Comparison of ENCODE assay signal across 9 mouse cellular contexts in the genomic region with DNA sequence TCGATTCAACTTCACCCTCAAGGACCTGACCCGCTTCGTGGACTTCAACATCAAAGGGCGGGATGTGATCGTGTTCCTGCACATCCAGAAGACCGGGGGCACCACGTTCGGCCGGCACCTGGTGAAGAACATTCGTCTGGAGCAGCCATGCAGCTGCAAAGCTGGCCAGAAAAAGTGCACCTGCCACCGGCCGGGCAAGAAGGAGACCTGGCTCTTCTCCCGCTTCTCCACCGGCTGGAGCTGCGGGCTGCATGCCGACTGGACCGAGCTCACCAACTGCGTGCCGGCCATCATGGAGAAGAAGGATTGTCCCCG. TPM values are rescaled to one million over a fixed set of nuclear protein-coding genes. Genes with fewer than 3 reads are reported as not detected.
DNase-seq lines count a peak whose midpoint lies in the region; ATAC-seq lines count a peak whose summit lies in the region.
"Had no signal": no experiment of that assay in that cellular context is flagged by ENCODE, and none has a peak within 500 bp of the region (broad histone marks: within the 10 kb centered on the region; RNA-seq: fewer than 3 reads in every experiment).

No protein-coding gene starts in this region.

- peak overlapping the region; percentile 88 for H3K4me2 ChIP-seq in kidney, embryonic 16.5 days (replicated peaks; ENCODE audit: low read depth, low read length)
- H3K4me2 ChIP-seq in embryonic facial prominence, embryonic 12.5 days (replicated peaks), result peak overlapping the region; percentile 95
- H3K4me2 ChIP-seq in neural tube, embryonic 12.5 days (replicated peaks), result peak overlapping the region; percentile 99

- H3K4me1 ChIP-seq in kidney, embryonic 16.5 days (ENCODE audit: insufficient read depth, low read length), result peaks cover 8% of the 10 kb centered on the region
- peaks cover 11% of the 10 kb centered on the region for H3K4me1 ChIP-seq in embryonic facial prominence, embryonic 12.5 days
- H3K4me1 ChIP-seq in neural tube, embryonic 12.5 days, result peaks cover 15% of the 10 kb centered on the region

- DNase-seq in kidney, adult 11 months, result no peak
- peak; percentile 26 for DNase-seq in brain, adult 2 months (ENCODE audit: low read depth, low spot score)
- peak; percentile 11 to 38 for DNase-seq in kidney, postnatal 25 days
- DNase-seq in MN1 (ENCODE audit: low spot score), result no peak
- DNase-seq in layer of hippocampus, adult 18-20 months (ENCODE audit: low spot score in 2 of 2), result no peak

- peak overlapping the region; percentile 51 for H3K4me3 ChIP-seq in kidney, embryonic 16.5 days (ENCODE audit: low read length)
- H3K4me3 ChIP-seq in embryonic facial prominence, embryonic 12.5 days, result peak overlapping the region; percentile 61
- H3K4me3 ChIP-seq in neural tube, embryonic 12.5 days, result peak overlapping the region; percentile 65

- peak overlapping the region; percentile 66 for H3K9ac ChIP-seq in kidney, embryonic 16.5 days (replicated peaks; ENCODE audit: low read length)
- peak overlapping the region; percentile 33; the same call in 1 of the 2 replicates for H3K9ac ChIP-seq in embryonic facial prominence, embryonic 12.5 days
- H3K9ac ChIP-seq in neural tube, embryonic 12.5 days, result peak overlapping the region; percentile 56; the same call in 1 of the 2 replicates

- no peak overlapping the region for H3K27ac ChIP-seq in kidney, embryonic 16.5 days (ENCODE audit: low read length)
- H3K27ac ChIP-seq in embryonic facial prominence, embryonic 12.5 days, result no peak overlapping the region
- no peak overlapping the region for H3K27ac ChIP-seq in neural tube, embryonic 12.5 days
- H3K27ac ChIP-seq: macrophage had no signal

- under 1% methylated on average over 20 of the region's 20 CpGs for WGBS in kidney, embryonic 16.5 days
- WGBS in embryonic facial prominence, embryonic 12.5 days, result 1% methylated on average over 20 of the region's 20 CpGs
- WGBS in neural tube, embryonic 12.5 days, result 1% methylated on average over 20 of the region's 20 CpGs

- peak; percentile 24; the same call in 1 of the 2 replicates for ATAC-seq in kidney, embryonic 16.5 days (ENCODE audit: low FRiP score, low TSS enrichment)
- ATAC-seq in embryonic facial prominence, embryonic 12.5 days (ENCODE audit: insufficient number of reproducible peaks, insufficient read depth, low FRiP score, low TSS enrichment), result no peak
- 0 out of 2 replicates have a peak, but pooled peaks have one; percentile 5 for ATAC-seq in neural tube, embryonic 12.5 days (ENCODE audit: low FRiP score, low read depth)

- H3K36me3 ChIP-seq in kidney, embryonic 16.5 days (ENCODE audit: insufficient read depth, low read length), result no peaks in the 10 kb centered on the region
- H3K36me3 ChIP-seq in embryonic facial prominence, embryonic 12.5 days, result no peaks in the 10 kb centered on the region
- H3K36me3 ChIP-seq in neural tube, embryonic 12.5 days, result no peaks in the 10 kb centered on the region

- peaks cover 44% of the 10 kb centered on the region for H3K27me3 ChIP-seq in kidney, embryonic 16.5 days (ENCODE audit: insufficient read depth, low read length)
- peaks cover 69% of the 10 kb centered on the region for H3K27me3 ChIP-seq in embryonic facial prominence, embryonic 12.5 days
- peaks cover 57% of the 10 kb centered on the region for H3K27me3 ChIP-seq in neural tube, embryonic 12.5 days (replicated peaks)

- no peaks in the 10 kb centered on the region for H3K9me3 ChIP-seq in kidney, embryonic 16.5 days (ENCODE audit: low read length)
- no peaks in the 10 kb centered on the region for H3K9me3 ChIP-seq in embryonic facial prominence, embryonic 12.5 days
- no peaks in the 10 kb centered on the region for H3K9me3 ChIP-seq in neural tube, embryonic 12.5 days

RNA-seq across cellular contexts. Expression of gene Hs6st3, which starts 0.6 kb away (rescaled TPM):
- 0.09 and 0.10 TPM in 2 replicates for polyA plus RNA-seq in kidney, embryonic 16.5 days (2015; fragmentation: Nextera tagmentation; extraction: Ambion mirVana)
- 0.17 and 0.40 TPM in 2 replicates for polyA plus RNA-seq in embryonic facial prominence, embryonic 12.5 days (2016; fragmentation: Nextera tagmentation; extraction: Ambion mirVana)
- polyA plus RNA-seq in neural tube, embryonic 12.5 days (2016; fragmentation: Nextera tagmentation; extraction: Ambion mirVana), result 0.72 and 0.83 TPM in 2 replicates
- total RNA-seq in layer of hippocampus, adult 18-20 months (2021), result 10 to 100 TPM; 58.6 to 59.6 TPM
- polyA plus RNA-seq: macrophage had no signal

RNA-seq across cellular contexts. Expression of gene Uggt2, which starts 39.5 kb away (rescaled TPM):
- 12.2 and 14.3 TPM in 2 replicates for polyA plus RNA-seq in kidney, embryonic 16.5 days (2015; fragmentation: Nextera tagmentation; extraction: Ambion mirVana)
- polyA plus RNA-seq in embryonic facial prominence, embryonic 12.5 days (2016; fragmentation: Nextera tagmentation; extraction: Ambion mirVana), result 20.7 and 21.9 TPM in 2 replicates
- 19.4 and 20.1 TPM in 2 replicates for polyA plus RNA-seq in neural tube, embryonic 12.5 days (2016; fragmentation: Nextera tagmentation; extraction: Ambion mirVana)
- total RNA-seq in layer of hippocampus, adult 18-20 months (2021), result 10 to 100 TPM; 24.3 to 25.7 TPM

Comparison
In these comparisons a context has a peak if more than half of its experiments do, and no peak if none do; other contexts are left out.
1. DNase-seq: peak in brain, adult 2 months (single experiment) and kidney, postnatal 25 days (2 of 2); none in kidney, adult 11 months (single experiment), MN1 (single experiment) and layer of hippocampus, adult 18-20 months (0 of 2).
2. Peak in every context shown above with its lines, with median percentiles within 50 percentile points of each other: H3K4me2 ChIP-seq, H3K4me3 ChIP-seq and H3K9ac ChIP-seq.